Mouse (Mus musculus): ENCODE results near the gene Btbd35f26. TPM values are rescaled to one million over a fixed set of nuclear protein-coding genes. Genes with fewer than 3 reads are reported as not detected.
"Not testable (repeated sequence)": the region's sequence is repeated elsewhere in the genome, so short reads cannot be mapped to it uniquely, and the experiment has no call there.

The Btbd35f26 gene
- total RNA-seq (2012; rRNA removed) (not detected in 2 replicates), polyA plus RNA-seq (2012; ENCODE audit: insufficient read depth in 1 of 2, insufficient read length in 2 of 2, low read depth in 1 of 2, low replicate concordance in 2 of 2, missing spikeins in 1 of 2) (not detected)

DNA sequence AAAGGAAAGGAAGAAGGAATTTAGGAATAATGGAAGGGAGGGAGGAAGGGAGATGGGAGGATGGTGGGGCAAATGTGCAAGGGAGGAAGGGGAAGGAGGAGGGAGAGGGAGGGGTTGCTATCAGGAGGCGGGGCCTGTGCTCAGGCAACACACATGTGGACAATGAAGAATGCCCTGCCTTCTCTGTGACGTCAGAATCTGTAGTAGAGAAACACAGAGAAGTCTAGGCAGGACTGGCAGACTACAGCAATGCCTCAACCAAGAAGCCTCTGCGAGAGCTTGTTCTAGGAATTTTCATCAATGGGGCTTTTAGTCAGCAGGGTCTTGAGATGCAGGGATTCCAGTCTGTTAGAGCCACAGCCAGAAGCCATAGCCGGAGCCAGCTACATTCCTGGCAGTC lies at the start of gene Btbd35f26:
Gene Btbd35f26 (plus strand): TSS at position 301 of the 400 bp plus-strand sequence.
- H3K27me3 ChIP-seq (ENCODE audit: control insufficient read depth in 1 of 2, insufficient read depth in 2 of 2, low read length in 2 of 2); H3K9me3 ChIP-seq (replicated peaks; ENCODE audit: insufficient read depth, low read length); H3K36me3 ChIP-seq (ENCODE audit: control insufficient read depth in 1 of 2, insufficient read depth in 2 of 2, low read length in 2 of 2); H3K27ac ChIP-seq (ENCODE audit: control insufficient read depth, low read depth, low read length); H3K4me3 ChIP-seq (ENCODE audit: control insufficient read depth in 1 of 2, insufficient read depth in 1 of 2, low read depth in 2 of 2, low read length in 2 of 2); DNase-seq (ENCODE audit: low read depth, low spot score); H3K9ac ChIP-seq (ENCODE audit: control insufficient read depth, low read depth, low read length, poor library complexity, severe bottlenecking); H3K4me1 ChIP-seq (ENCODE audit: control insufficient read depth in 1 of 2, insufficient read depth in 2 of 2, low read length in 2 of 2); H3K79me2 ChIP-seq (ENCODE audit: control insufficient read depth, insufficient read depth, low read length, poor library complexity): not testable (repeated sequence)

DNA sequence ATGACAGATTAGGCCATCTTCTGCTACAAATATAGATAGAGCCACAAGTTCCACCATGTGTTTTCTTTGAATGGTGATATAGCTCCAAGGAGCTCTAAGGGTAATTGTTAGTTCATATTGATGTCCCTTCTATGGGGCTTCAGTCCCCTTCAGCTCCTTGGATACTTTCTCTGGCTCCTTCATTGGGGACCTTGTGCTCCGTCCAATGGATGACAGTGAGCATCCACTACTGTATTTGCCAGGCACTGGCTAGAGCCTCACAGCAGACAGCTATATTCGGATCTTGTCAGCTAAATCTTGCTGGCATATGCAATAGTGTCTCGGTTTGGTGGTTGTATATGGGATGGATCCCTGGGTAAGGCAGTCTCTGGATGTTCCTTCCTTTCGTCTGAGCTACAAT lies 5.7 kb downstream of the Btbd35f26 start:
- H3K9ac ChIP-seq (ENCODE audit: control insufficient read depth, low read depth, low read length, poor library complexity, severe bottlenecking); H3K4me3 ChIP-seq (ENCODE audit: control insufficient read depth in 1 of 2, insufficient read depth in 1 of 2, low read depth in 2 of 2, low read length in 2 of 2); H3K4me1 ChIP-seq (ENCODE audit: control insufficient read depth in 1 of 2, insufficient read depth in 2 of 2, low read length in 2 of 2); H3K9me3 ChIP-seq (replicated peaks; ENCODE audit: insufficient read depth, low read length); H3K27me3 ChIP-seq (ENCODE audit: control insufficient read depth in 1 of 2, insufficient read depth in 2 of 2, low read length in 2 of 2); H3K36me3 ChIP-seq (ENCODE audit: control insufficient read depth in 1 of 2, insufficient read depth in 2 of 2, low read length in 2 of 2); H3K79me2 ChIP-seq (ENCODE audit: control insufficient read depth, insufficient read depth, low read length, poor library complexity); DNase-seq (ENCODE audit: low read depth, low spot score); H3K27ac ChIP-seq (ENCODE audit: control insufficient read depth, low read depth, low read length): not testable (repeated sequence)

- H3K4me3 ChIP-seq (ENCODE audit: control insufficient read depth in 1 of 2, insufficient read depth in 1 of 2, low read depth in 2 of 2, low read length in 2 of 2); DNase-seq (ENCODE audit: low read depth, low spot score); H3K9ac ChIP-seq (ENCODE audit: control insufficient read depth, low read depth, low read length, poor library complexity, severe bottlenecking); H3K27me3 ChIP-seq (ENCODE audit: control insufficient read depth in 1 of 2, insufficient read depth in 2 of 2, low read length in 2 of 2); H3K9me3 ChIP-seq (replicated peaks; ENCODE audit: insufficient read depth, low read length); H3K27ac ChIP-seq (ENCODE audit: control insufficient read depth, low read depth, low read length); H3K4me1 ChIP-seq (ENCODE audit: control insufficient read depth in 1 of 2, insufficient read depth in 2 of 2, low read length in 2 of 2); H3K79me2 ChIP-seq (ENCODE audit: control insufficient read depth, insufficient read depth, low read length, poor library complexity); H3K36me3 ChIP-seq (ENCODE audit: control insufficient read depth in 1 of 2, insufficient read depth in 2 of 2, low read length in 2 of 2): not testable (repeated sequence)
Measured at GRCm38 (mm10) chrX:31383818-31384217, 47.6 kb downstream of the Btbd35f26 start, which contains the start of gene Btbd35f19. Btbd35f19 (minus strand) TSS chrX:31383918.

Other genes with a start within 250 kb of the Btbd35f26 start
- gene Btbd35f29, start 218.8 kb upstream of the Btbd35f26 start, total RNA-seq (2012; rRNA removed), result not detected in 2 replicates
- gene Btbd35f29, start 218.8 kb upstream of the Btbd35f26 start, polyA plus RNA-seq (2012; ENCODE audit: insufficient read depth in 1 of 2, insufficient read length in 2 of 2, low read depth in 1 of 2, low replicate concordance in 2 of 2, missing spikeins in 1 of 2), result not detected
- not detected in 2 replicates for gene Spin2f, start 82.6 kb upstream of the Btbd35f26 start, total RNA-seq (2012; rRNA removed)
- gene Spin2f, start 82.6 kb upstream of the Btbd35f26 start, polyA plus RNA-seq (2012; ENCODE audit: insufficient read depth in 1 of 2, insufficient read length in 2 of 2, low read depth in 1 of 2, low replicate concordance in 2 of 2, missing spikeins in 1 of 2), result not detected
- not detected in 2 replicates for gene Btbd35f19, start 47.5 kb downstream of the Btbd35f26 start, total RNA-seq (2012; rRNA removed)
- not detected for gene Btbd35f19, start 47.5 kb downstream of the Btbd35f26 start, polyA plus RNA-seq (2012; ENCODE audit: insufficient read depth in 1 of 2, insufficient read length in 2 of 2, low read depth in 1 of 2, low replicate concordance in 2 of 2, missing spikeins in 1 of 2)
- not detected in 2 replicates for gene Gm21883, start 237.8 kb downstream of the Btbd35f26 start, total RNA-seq (2012; rRNA removed)
- not detected for gene Gm21883, start 237.8 kb downstream of the Btbd35f26 start, polyA plus RNA-seq (2012; ENCODE audit: insufficient read depth in 1 of 2, insufficient read length in 2 of 2, low read depth in 1 of 2, low replicate concordance in 2 of 2, missing spikeins in 1 of 2)